Mouse (Mus musculus): Measurements from ENCODE around the gene Ccdc187. TPM values are rescaled to one million over a fixed set of nuclear protein-coding genes. Genes with fewer than 3 reads are reported as not detected.

Gene Ccdc187
- polyA plus RNA-seq (2014; fragmentation: Nextera tagmentation; extraction: Ambion mirVana) = 0.58 and 1.1 TPM in 2 replicates

DNA sequence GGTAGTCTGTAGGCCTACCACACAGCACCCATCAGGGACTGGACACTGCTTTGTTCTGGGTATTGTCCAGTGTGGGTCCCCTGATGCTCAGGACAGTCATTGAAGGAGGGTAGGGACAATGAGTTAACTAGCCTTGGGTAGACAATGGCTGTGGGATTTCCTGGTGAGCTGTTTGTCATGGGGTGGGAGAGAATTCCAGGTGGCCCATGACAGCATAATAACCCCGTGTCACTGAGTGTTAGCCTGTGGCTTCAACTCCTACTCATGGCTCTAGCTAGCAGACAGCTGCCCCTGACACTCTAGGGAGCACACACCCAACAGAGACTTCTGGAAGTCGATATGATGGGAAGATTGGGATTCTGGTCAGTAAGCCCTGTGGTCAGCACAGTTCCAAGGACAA lies at the start of gene Ccdc187:
TSS of gene Ccdc187 (minus strand) at position 101 of the 400 bp plus-strand sequence.
- H3K9ac ChIP-seq (replicated peaks; ENCODE audit: low read depth, low read length) = no peak within 1 kb of the TSS
- no peaks in the 10 kb centered on the region for H3K9me3 ChIP-seq (ENCODE audit: control insufficient read depth, low read depth, low read length)
- H3K4me3 ChIP-seq (ENCODE audit: low read depth, low read length) = no peak within 1 kb of the TSS
- H3K27me3 ChIP-seq (ENCODE audit: control insufficient read depth, insufficient read depth, low read length) = no peaks in the 10 kb centered on the region
- no peaks in the 10 kb centered on the region for H3K36me3 ChIP-seq (ENCODE audit: control insufficient read depth, insufficient read depth, low read length)
- H3K27ac ChIP-seq (ENCODE audit: low read length) = no peak within 1 kb of the TSS
- WGBS = 69% methylated on average over 2 of the region's 2 CpGs
- peaks cover 23% of the 10 kb centered on the region for H3K4me1 ChIP-seq (ENCODE audit: control insufficient read depth, insufficient read depth, low read length)
- no peak within 1 kb of the TSS for H3K4me2 ChIP-seq (replicated peaks; ENCODE audit: low read depth, low read length)
- ATAC-seq (ENCODE audit: insufficient number of reproducible peaks, insufficient read depth, low FRiP score, low read depth) = no peak

GRCm38 (mm10) chr2:26342609-26343490 lies 48.5 kb upstream of the Ccdc187 start:
- H3K4me3 ChIP-seq (ENCODE audit: low read depth, low read length) = no peak overlapping the region
- H3K27me3 ChIP-seq (ENCODE audit: control insufficient read depth, insufficient read depth, low read length) = no peaks in the 10 kb centered on the region
- WGBS = 45% methylated on average over 11 of the region's 11 CpGs
- H3K27ac ChIP-seq (ENCODE audit: low read length) = peak overlapping the region; percentile 90
- H3K9ac ChIP-seq (replicated peaks; ENCODE audit: low read depth, low read length) = no peak overlapping the region
- peaks cover 25% of the 10 kb centered on the region for H3K4me1 ChIP-seq (ENCODE audit: control insufficient read depth, insufficient read depth, low read length)
- peaks cover 69% of the 10 kb centered on the region for H3K36me3 ChIP-seq (ENCODE audit: control insufficient read depth, insufficient read depth, low read length)
- H3K9me3 ChIP-seq (ENCODE audit: control insufficient read depth, low read depth, low read length) = no peaks in the 10 kb centered on the region
- ATAC-seq (ENCODE audit: insufficient number of reproducible peaks, insufficient read depth, low FRiP score, low read depth) = peak; percentile 10; the same call in 1 of the 2 replicates
- peak overlapping the region; percentile 14; the same call in 1 of the 2 replicates for H3K4me2 ChIP-seq (replicated peaks; ENCODE audit: low read depth, low read length)

DNA sequence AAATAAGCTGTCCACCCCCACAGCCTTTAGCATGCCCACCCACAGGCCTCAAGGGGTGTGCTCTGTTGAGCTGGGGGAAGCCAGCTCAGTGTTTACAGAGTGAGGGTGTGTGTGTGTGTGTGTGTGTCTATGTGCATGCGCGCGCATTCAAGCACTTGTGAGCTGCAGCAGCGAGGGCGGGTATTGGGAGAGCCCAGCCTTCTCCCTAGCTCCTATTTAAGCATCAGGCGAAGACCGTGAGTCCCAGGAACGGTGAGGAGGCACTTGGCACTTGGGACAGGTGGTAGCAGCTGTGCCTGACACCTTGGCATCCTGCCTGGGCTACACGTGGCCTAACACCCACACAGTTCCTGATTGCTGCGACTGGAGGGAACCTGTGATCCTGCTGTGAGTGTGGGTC lies 47.7 kb upstream of the Ccdc187 start:
- Histone ChIP-seq H3K4me1 (ENCODE audit: control insufficient read depth, insufficient read depth, low read length) (peaks cover 25% of the 10 kb centered on the region), H3K4me2 (replicated peaks; ENCODE audit: low read depth, low read length) (no peak overlapping the region), H3K9me3 (ENCODE audit: control insufficient read depth, low read depth, low read length) (no peaks in the 10 kb centered on the region), H3K36me3 (ENCODE audit: control insufficient read depth, insufficient read depth, low read length) (peaks cover 61% of the 10 kb centered on the region), H3K27me3 (ENCODE audit: control insufficient read depth, insufficient read depth, low read length) (no peaks in the 10 kb centered on the region), H3K27ac (ENCODE audit: low read length) (peak overlapping the region; percentile 90), H3K4me3 (ENCODE audit: low read depth, low read length) (no peak overlapping the region), H3K9ac (replicated peaks; ENCODE audit: low read depth, low read length) (no peak overlapping the region)
- WGBS = 28% methylated on average over 10 of the region's 10 CpGs
- ATAC-seq (ENCODE audit: insufficient number of reproducible peaks, insufficient read depth, low FRiP score, low read depth) = peak; percentile 86

GRCm38 (mm10) chr2:26341510-26341981 lies 47.2 kb upstream of the Ccdc187 start:
- WGBS = 77% methylated on average over 2 of the region's 2 CpGs

GRCm38 (mm10) chr2:26339204-26339551 lies 44.8 kb upstream of the Ccdc187 start:
- Histone ChIP-seq H3K9me3 (ENCODE audit: control insufficient read depth, low read depth, low read length) (no peaks in the 10 kb centered on the region), H3K27me3 (ENCODE audit: control insufficient read depth, insufficient read depth, low read length) (no peaks in the 10 kb centered on the region), H3K4me2 (replicated peaks; ENCODE audit: low read depth, low read length) (no peak overlapping the region), H3K27ac (ENCODE audit: low read length) (no peak overlapping the region), H3K9ac (replicated peaks; ENCODE audit: low read depth, low read length) (no peak overlapping the region), H3K4me1 (ENCODE audit: control insufficient read depth, insufficient read depth, low read length) (peaks cover 25% of the 10 kb centered on the region), H3K4me3 (ENCODE audit: low read depth, low read length) (no peak overlapping the region), H3K36me3 (ENCODE audit: control insufficient read depth, insufficient read depth, low read length) (peaks cover 33% of the 10 kb centered on the region)
- ATAC-seq (ENCODE audit: insufficient number of reproducible peaks, insufficient read depth, low FRiP score, low read depth) = no peak
- 89% methylated on average over 5 of the region's 5 CpGs for WGBS

More at GRCm38 (mm10) chr2:26341510-26341981, 47.2 kb upstream of the Ccdc187 start:
- Histone ChIP-seq H3K9ac (replicated peaks; ENCODE audit: low read depth, low read length) (0 out of 2 replicates have a peak overlapping the region, but pooled peaks have one; percentile 1), H3K36me3 (ENCODE audit: control insufficient read depth, insufficient read depth, low read length) (peaks cover 56% of the 10 kb centered on the region), H3K4me2 (replicated peaks; ENCODE audit: low read depth, low read length) (no peak overlapping the region), H3K4me1 (ENCODE audit: control insufficient read depth, insufficient read depth, low read length) (peaks cover 25% of the 10 kb centered on the region), H3K4me3 (ENCODE audit: low read depth, low read length) (no peak overlapping the region), H3K9me3 (ENCODE audit: control insufficient read depth, low read depth, low read length) (no peaks in the 10 kb centered on the region), H3K27me3 (ENCODE audit: control insufficient read depth, insufficient read depth, low read length) (no peaks in the 10 kb centered on the region), H3K27ac (ENCODE audit: low read length) (peak overlapping the region; percentile 90)
- peak; percentile 15; the same call in 1 of the 2 replicates for ATAC-seq (ENCODE audit: insufficient number of reproducible peaks, insufficient read depth, low FRiP score, low read depth)

DNA sequence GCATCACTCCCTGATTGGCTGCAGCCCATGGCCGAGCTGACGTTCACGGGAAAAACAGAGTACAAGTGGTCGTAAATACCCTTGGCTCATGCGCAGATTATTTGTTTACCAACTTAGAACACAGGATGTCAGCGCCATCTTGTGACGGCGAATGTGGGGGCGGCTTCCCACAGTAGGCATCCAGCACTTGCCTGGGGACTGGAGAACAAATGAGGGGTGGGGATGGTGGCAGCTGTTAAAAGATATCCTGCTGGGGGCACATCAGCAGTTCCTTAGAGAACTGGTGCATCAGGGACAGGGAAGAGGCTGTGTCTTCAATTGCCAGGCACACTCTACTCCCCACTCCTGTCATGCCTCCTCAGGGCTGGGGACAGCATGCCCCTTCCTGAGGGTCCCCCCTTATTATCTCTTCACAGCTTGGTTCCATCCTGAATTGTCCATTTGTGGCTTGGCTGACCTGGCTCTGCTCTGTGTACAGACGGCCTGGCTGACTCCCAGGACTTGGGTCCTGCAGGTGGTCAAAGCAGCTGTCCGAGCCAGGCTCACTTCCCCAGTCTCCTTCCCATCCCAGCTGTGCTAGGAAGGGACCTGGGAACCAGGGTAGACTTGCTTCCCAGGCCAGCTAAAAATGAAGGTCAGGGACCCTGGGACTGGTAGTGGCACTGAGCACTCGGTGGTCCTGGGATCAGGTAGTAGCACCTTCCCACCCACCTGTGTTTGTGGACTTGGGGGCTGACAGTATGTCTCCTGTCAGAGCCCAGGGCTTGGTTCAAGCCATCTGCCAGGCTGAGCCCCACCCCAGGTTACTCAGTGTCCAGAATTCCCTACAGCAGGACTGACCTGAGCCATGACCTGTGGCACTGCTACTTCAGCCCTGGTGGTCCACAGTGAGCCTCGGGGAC lies 44.2 kb upstream of the Ccdc187 start:
- no peak overlapping the region for H3K4me3 ChIP-seq (ENCODE audit: low read depth, low read length)
- H3K4me1 ChIP-seq (ENCODE audit: control insufficient read depth, insufficient read depth, low read length) = peaks cover 25% of the 10 kb centered on the region
- H3K36me3 ChIP-seq (ENCODE audit: control insufficient read depth, insufficient read depth, low read length) = peaks cover 26% of the 10 kb centered on the region
- no peak for ATAC-seq (ENCODE audit: insufficient number of reproducible peaks, insufficient read depth, low FRiP score, low read depth)
- H3K9ac ChIP-seq (replicated peaks; ENCODE audit: low read depth, low read length) = no peak overlapping the region
- no peaks in the 10 kb centered on the region for H3K27me3 ChIP-seq (ENCODE audit: control insufficient read depth, insufficient read depth, low read length)
- no peaks in the 10 kb centered on the region for H3K9me3 ChIP-seq (ENCODE audit: control insufficient read depth, low read depth, low read length)
- WGBS = 89% methylated on average over 8 of the region's 13 CpGs
- no peak overlapping the region for H3K27ac ChIP-seq (ENCODE audit: low read length)
- H3K4me2 ChIP-seq (replicated peaks; ENCODE audit: low read depth, low read length) = no peak overlapping the region

DNA sequence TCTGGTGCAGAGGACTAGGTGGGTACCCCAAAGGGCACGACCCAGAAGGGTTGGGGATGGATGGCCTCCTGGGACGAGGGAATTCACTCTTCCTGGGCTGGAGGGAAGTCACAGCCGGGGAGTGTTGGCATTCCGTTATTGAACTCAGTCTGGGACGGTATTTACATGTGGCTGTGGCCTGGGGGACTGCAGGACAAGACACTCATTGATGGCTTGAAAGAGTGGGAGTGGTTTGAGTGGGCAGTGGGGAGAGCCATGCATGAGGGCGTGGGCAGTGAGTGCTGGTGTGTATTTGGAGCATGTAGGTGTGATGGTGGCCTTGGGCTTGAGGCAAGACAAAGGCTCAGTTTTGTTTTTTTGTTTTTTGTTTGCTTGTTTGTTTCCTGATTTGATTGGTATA lies 36.3 kb upstream of the Ccdc187 start:
- H3K4me1 ChIP-seq (ENCODE audit: control insufficient read depth, insufficient read depth, low read length) = no peaks in the 10 kb centered on the region
- H3K9ac ChIP-seq (replicated peaks; ENCODE audit: low read depth, low read length) = no peak overlapping the region
- no peaks in the 10 kb centered on the region for H3K9me3 ChIP-seq (ENCODE audit: control insufficient read depth, low read depth, low read length)
- H3K27me3 ChIP-seq (ENCODE audit: control insufficient read depth, insufficient read depth, low read length) = no peaks in the 10 kb centered on the region
- H3K36me3 ChIP-seq (ENCODE audit: control insufficient read depth, insufficient read depth, low read length) = peaks cover 40% of the 10 kb centered on the region
- H3K4me3 ChIP-seq (ENCODE audit: low read depth, low read length) = no peak overlapping the region
- no peak overlapping the region for H3K4me2 ChIP-seq (replicated peaks; ENCODE audit: low read depth, low read length)
- H3K27ac ChIP-seq (ENCODE audit: low read length) = no peak overlapping the region
- no peak for ATAC-seq (ENCODE audit: insufficient number of reproducible peaks, insufficient read depth, low FRiP score, low read depth)
- 77% methylated on average over 6 of the region's 6 CpGs for WGBS

- H3K9me3 ChIP-seq (ENCODE audit: control insufficient read depth, low read depth, low read length) = no peaks in the 10 kb centered on the region
- H3K4me1 ChIP-seq (ENCODE audit: control insufficient read depth, insufficient read depth, low read length) = no peaks in the 10 kb centered on the region
- H3K4me3 ChIP-seq (ENCODE audit: low read depth, low read length) = no peak overlapping the region
- H3K36me3 ChIP-seq (ENCODE audit: control insufficient read depth, insufficient read depth, low read length) = peaks cover 47% of the 10 kb centered on the region
- no peak overlapping the region for H3K9ac ChIP-seq (replicated peaks; ENCODE audit: low read depth, low read length)
- ATAC-seq (ENCODE audit: insufficient number of reproducible peaks, insufficient read depth, low FRiP score, low read depth) = no peak
- H3K27ac ChIP-seq (ENCODE audit: low read length) = no peak overlapping the region
- 94% methylated on average over 4 of the region's 4 CpGs for WGBS
- H3K4me2 ChIP-seq (replicated peaks; ENCODE audit: low read depth, low read length) = no peak overlapping the region
- no peaks in the 10 kb centered on the region for H3K27me3 ChIP-seq (ENCODE audit: control insufficient read depth, insufficient read depth, low read length)
Measured at GRCm38 (mm10) chr2:26330056-26330468, 35.7 kb upstream of the Ccdc187 start.

Data from stomach, embryonic 14.5 days (tissue).